8 mouse cellular contexts compared by ENCODE assay signal in genomic region chr4:111721121-111721840, GRCm38 (mm10). TPM values are rescaled to one million over a fixed set of nuclear protein-coding genes. Genes with fewer than 3 reads are reported as not detected.
DNase-seq lines count a peak whose midpoint lies in the region; ATAC-seq and TF ChIP-seq lines count a peak whose summit lies in the region.

No protein-coding gene starts in this region.

- peak overlapping the region; percentile 12 for H3K4me3 ChIP-seq in erythroblast, embryonic 14.5 days (replicated peaks)
- H3K4me3 ChIP-seq in embryonic fibroblast, embryonic 13.5 days (ENCODE audit: insufficient read depth, low read length): peak overlapping the region; percentile 64
- H3K4me3 ChIP-seq in hindbrain, embryonic 10.5 days: peak overlapping the region; percentile 90
- H3K4me3 ChIP-seq in liver, embryonic 13.5 days (replicated peaks): peak overlapping the region; percentile 73
- H3K4me3 ChIP-seq in myocyte: peak overlapping the region; percentile 44

- TF ChIP-seq POLR2A in embryonic fibroblast, embryonic 13.5 days (IDR thresholded peaks at IDR 0.05; ENCODE audit: low read depth, low read length): peak; percentile 22; the same call in 1 of the 2 replicates
- no peak for TF ChIP-seq POLR2A in myocyte (IDR thresholded peaks at IDR 0.05; ENCODE audit: insufficient read length, low read depth)

- ATAC-seq in erythroblast, adult 5-6 weeks (replicated peaks; ENCODE audit: low FRiP score, poor library complexity, severe bottlenecking): no peak
- ATAC-seq in liver, embryonic 13.5 days (ENCODE audit: low read depth): no peak

- no peak overlapping the region for H3ac ChIP-seq in myocyte (ENCODE audit: control insufficient read depth, insufficient read length)

- 29% methylated on average over 4 of the region's 4 CpGs for WGBS in hindbrain, embryonic 10.5 days
- 26% methylated on average over 4 of the region's 4 CpGs for WGBS in liver, embryonic 13.5 days (ENCODE audit: insufficient replicate concordance)

- no peak for TF ChIP-seq CTCF in embryonic fibroblast, embryonic 13.5 days (IDR thresholded peaks at IDR 0.05; ENCODE audit: borderline replicate concordance, insufficient read depth, low read length)

- peak overlapping the region; percentile 85 for H3K4me2 ChIP-seq in liver, embryonic 13.5 days
- peak overlapping the region; percentile 86 for H3K4me2 ChIP-seq in myocyte (ENCODE audit: low read depth)

- H3K36me3 ChIP-seq in erythroblast, embryonic 14.5 days (ENCODE audit: control insufficient read depth): no peaks in the 10 kb centered on the region
- H3K36me3 ChIP-seq in hindbrain, embryonic 10.5 days: no peaks in the 10 kb centered on the region
- H3K36me3 ChIP-seq in liver, embryonic 13.5 days: no peaks in the 10 kb centered on the region
- H3K36me3 ChIP-seq in myocyte (ENCODE audit: control insufficient read depth, insufficient read depth): no peaks in the 10 kb centered on the region

- peaks cover 13% of the 10 kb centered on the region for H3K4me1 ChIP-seq in erythroblast, embryonic 14.5 days (ENCODE audit: control insufficient read depth)
- H3K4me1 ChIP-seq in embryonic fibroblast, embryonic 13.5 days (ENCODE audit: control insufficient read depth, insufficient read depth, low read length): no peaks in the 10 kb centered on the region
- peaks cover 20% of the 10 kb centered on the region for H3K4me1 ChIP-seq in hindbrain, embryonic 10.5 days (replicated peaks)
- H3K4me1 ChIP-seq in liver, embryonic 13.5 days (replicated peaks): peaks cover 17% of the 10 kb centered on the region

- peak; percentile 13 for DNase-seq in hindbrain, embryonic 10.5 days (ENCODE audit: low spot score)
- no peak for DNase-seq in liver, embryonic 13.5 days
- DNase-seq in left cerebral cortex, postnatal 25 days (ENCODE audit: low spot score in 2 of 2): no peak
- no peak for DNase-seq in gastrocnemius, postnatal 36 days

- H3K27ac ChIP-seq in embryonic fibroblast, embryonic 13.5 days (ENCODE audit: insufficient read depth, low read length): peak overlapping the region; percentile 74
- H3K27ac ChIP-seq in hindbrain, embryonic 10.5 days: peak overlapping the region; percentile 69
- peak overlapping the region; percentile 61 for H3K27ac ChIP-seq in liver, embryonic 13.5 days

- no peaks in the 10 kb centered on the region; the same call in 1 of the 2 replicates for H3K27me3 ChIP-seq in erythroblast, embryonic 14.5 days (ENCODE audit: control insufficient read depth)
- H3K27me3 ChIP-seq in hindbrain, embryonic 10.5 days (ENCODE audit: insufficient read depth, poor library complexity, severe bottlenecking): no peaks in the 10 kb centered on the region
- H3K27me3 ChIP-seq in liver, embryonic 13.5 days: no peaks in the 10 kb centered on the region
- no peaks in the 10 kb centered on the region for H3K27me3 ChIP-seq in myocyte (ENCODE audit: control insufficient read depth, insufficient read depth, insufficient read length)

- peaks cover 3% of the 10 kb centered on the region for H3K79me2 ChIP-seq in myocyte (ENCODE audit: control insufficient read depth, insufficient read depth)

- intact Hi-C loops in left cerebral cortex, postnatal 25 days (cut with DNase I): no loop called here
- intact Hi-C loops in gastrocnemius, postnatal 36 days (cut with DNase I): no loop called here

- no peak overlapping the region for H3K9ac ChIP-seq in liver, embryonic 13.5 days

- no peaks in the 10 kb centered on the region for H3K9me3 ChIP-seq in erythroblast, embryonic 14.5 days (ENCODE audit: control insufficient read depth, low read length)
- H3K9me3 ChIP-seq in hindbrain, embryonic 10.5 days: no peaks in the 10 kb centered on the region
- H3K9me3 ChIP-seq in liver, embryonic 13.5 days (replicated peaks): no peaks in the 10 kb centered on the region

TF ChIP-seq in myocyte, 11 proteins besides CTCF, POLR2A, EP300 and RAD21:
- no peak for TF ChIP-seq MYOD1 (IDR thresholded peaks at IDR 0.05; ENCODE audit: control insufficient read depth in 1 of 3, insufficient read length in 2 of 3, low read depth in 2 of 3)
- no peak for TF ChIP-seq USF1 (IDR thresholded peaks at IDR 0.05; ENCODE audit: low read depth)
- TF ChIP-seq MYOG (IDR thresholded peaks at IDR 0.05; ENCODE audit: control insufficient read depth in 1 of 3, insufficient read depth in 1 of 3, insufficient read length in 2 of 3, low read depth in 2 of 3): no peak
- no peak for TF ChIP-seq TCF3 (IDR thresholded peaks at IDR 0.05; ENCODE audit: insufficient read length, low read depth)
- no peak for TF ChIP-seq SRF (IDR thresholded peaks at IDR 0.05; ENCODE audit: control insufficient read depth, insufficient read length, low read depth)
- TF ChIP-seq E2F4 (IDR thresholded peaks at IDR 0.05; ENCODE audit: insufficient read depth): no peak
- TF ChIP-seq MAX (IDR thresholded peaks at IDR 0.05; ENCODE audit: low read depth): no peak
TF ChIP-seq in myocyte: peak in this region for 0.

RNA-seq across cellular contexts. Expression of gene Spata6, which starts 1.5 kb away (rescaled TPM):
- polyA plus RNA-seq in erythroblast, embryonic 14.5 days (2012): 0.35 TPM in 1 of 2 replicates, not detected in the other
- total RNA-seq in erythroblast, adult 5-6 weeks (2015; ENCODE audit: low replicate concordance): 1.9 and 4.0 TPM in 2 replicates
- total RNA-seq in erythroblast, adult 5-6 weeks (2017; ENCODE audit: low replicate concordance): 1.9 and 3.1 TPM in 2 replicates
- polyA plus RNA-seq in embryonic fibroblast, embryonic 13.5 days (2011; ENCODE audit: insufficient read length, low read depth, missing spikeins): 57.7 and 59.3 TPM in 2 replicates
- polyA plus RNA-seq in hindbrain, embryonic 10.5 days (2016; fragmentation: Nextera tagmentation; extraction: Ambion mirVana): 27.6 and 29.1 TPM in 2 replicates
- polyA plus RNA-seq in liver, embryonic 13.5 days (2015; fragmentation: Nextera tagmentation; extraction: Ambion mirVana): 3.3 and 5.2 TPM in 2 replicates
- 12.9 TPM for polyA plus RNA-seq in myocyte (2012; fragmentation: generic; extraction: Trizol)
- total RNA-seq in left cerebral cortex, postnatal 25 days (2021): 1 to 10 TPM; 3.2 to 4.6 TPM
- total RNA-seq in gastrocnemius, postnatal 36 days (2021): 1 to 10 TPM; 3.8 to 5.0 TPM

Comparison
In these comparisons a context has a peak if more than half of its experiments do, and no peak if none do; other contexts are left out.
1. H3K4me3 ChIP-seq: peak in every context shown above with its lines; median percentile 90 in hindbrain, embryonic 10.5 days; 73 in liver, embryonic 13.5 days; 64 in embryonic fibroblast, embryonic 13.5 days; 44 in myocyte; 12 in erythroblast, embryonic 14.5 days.